Mouse (Mus musculus): ENCODE measurements around the gene Stum.

Gene Stum

DNA sequence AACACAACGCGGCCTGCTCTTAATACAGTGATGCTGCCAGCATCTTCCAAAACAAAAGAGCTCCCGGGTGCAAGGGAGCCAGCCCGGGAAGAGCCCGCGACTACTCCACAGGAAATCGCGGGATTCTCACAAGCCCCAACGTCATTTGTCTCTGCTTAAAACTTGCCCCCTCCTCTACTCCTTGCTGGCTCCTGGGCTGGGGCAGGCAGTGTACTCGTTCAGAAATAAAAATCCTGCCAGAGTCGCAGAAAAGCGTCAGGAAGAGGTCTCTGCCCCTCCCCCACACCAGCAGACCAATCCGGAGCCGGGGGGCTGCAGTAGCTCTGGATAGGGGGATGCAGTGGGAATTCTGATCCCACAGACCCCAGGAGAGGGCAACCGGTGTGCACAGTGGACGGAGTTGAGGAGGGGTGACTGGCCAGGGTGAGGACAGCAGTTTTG is 50.2 kb downstream of the Stum start:
- DNase-seq (ENCODE audit: extremely low read depth, low read depth, low spot score) = no peak

GRCm38 (mm10) chr1:180431833-180432232 is 51.5 kb downstream of the Stum start:
- no peak for DNase-seq (ENCODE audit: extremely low read depth, low read depth, low spot score)

DNA sequence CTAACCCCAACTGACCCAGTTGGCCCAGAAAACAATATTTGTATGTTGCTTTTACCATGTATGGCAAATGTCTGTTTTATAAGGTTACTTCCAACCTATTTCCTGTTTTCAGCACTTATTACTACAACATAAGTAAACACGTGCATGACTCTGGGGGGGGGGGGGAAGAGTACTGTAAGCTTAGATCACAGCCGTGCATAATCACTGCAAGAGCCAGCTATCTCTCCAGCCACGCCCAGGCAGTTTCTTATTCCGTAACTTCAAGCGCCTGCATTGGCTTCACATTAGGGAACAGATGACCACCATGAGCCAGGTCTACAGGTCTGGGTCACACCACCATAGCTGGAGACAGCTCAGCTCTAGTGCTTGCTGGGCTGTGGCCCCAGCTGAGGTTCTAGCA is 53.5 kb downstream of the Stum start:
- DNase-seq (ENCODE audit: extremely low read depth, low read depth, low spot score) = no peak

- DNase-seq (ENCODE audit: extremely low read depth, low read depth, low spot score) = no peak
These were observed 54.4 kb downstream of the Stum start for GRCm38 (mm10) chr1:180428871-180429270.

- no peak for DNase-seq (ENCODE audit: extremely low read depth, low read depth, low spot score)
These were observed 55.1 kb downstream of the Stum start for GRCm38 (mm10) chr1:180428101-180428712.

- no peak for DNase-seq (ENCODE audit: extremely low read depth, low read depth, low spot score)
These were observed 55.6 kb downstream of the Stum start for GRCm38 (mm10) chr1:180427685-180428084.

GRCm38 (mm10) chr1:180426405-180426804 is 56.9 kb downstream of the Stum start:
- no peak for DNase-seq (ENCODE audit: extremely low read depth, low read depth, low spot score)

DNA sequence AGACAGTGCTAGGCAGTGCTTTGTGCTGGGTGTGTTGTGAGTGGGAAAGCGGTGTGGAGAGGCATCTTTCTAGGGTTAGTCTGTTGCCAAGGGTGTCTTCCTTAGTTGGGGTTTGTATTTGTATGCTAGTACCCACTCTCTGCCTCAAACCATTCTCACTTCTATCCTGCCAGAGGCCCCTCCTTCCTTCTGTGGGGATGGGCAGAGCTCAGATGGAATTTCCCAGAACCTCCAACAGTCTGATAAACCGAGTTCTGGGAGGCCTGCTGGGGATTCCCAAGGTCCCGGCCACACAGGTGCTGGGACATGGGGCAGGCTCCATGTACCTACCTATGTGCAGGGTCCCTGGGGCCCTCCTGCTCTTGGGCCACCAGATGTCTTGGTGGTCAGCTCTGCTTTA is 59.4 kb downstream of the Stum start:
- no peak for DNase-seq (ENCODE audit: extremely low read depth, low read depth, low spot score)

DNA sequence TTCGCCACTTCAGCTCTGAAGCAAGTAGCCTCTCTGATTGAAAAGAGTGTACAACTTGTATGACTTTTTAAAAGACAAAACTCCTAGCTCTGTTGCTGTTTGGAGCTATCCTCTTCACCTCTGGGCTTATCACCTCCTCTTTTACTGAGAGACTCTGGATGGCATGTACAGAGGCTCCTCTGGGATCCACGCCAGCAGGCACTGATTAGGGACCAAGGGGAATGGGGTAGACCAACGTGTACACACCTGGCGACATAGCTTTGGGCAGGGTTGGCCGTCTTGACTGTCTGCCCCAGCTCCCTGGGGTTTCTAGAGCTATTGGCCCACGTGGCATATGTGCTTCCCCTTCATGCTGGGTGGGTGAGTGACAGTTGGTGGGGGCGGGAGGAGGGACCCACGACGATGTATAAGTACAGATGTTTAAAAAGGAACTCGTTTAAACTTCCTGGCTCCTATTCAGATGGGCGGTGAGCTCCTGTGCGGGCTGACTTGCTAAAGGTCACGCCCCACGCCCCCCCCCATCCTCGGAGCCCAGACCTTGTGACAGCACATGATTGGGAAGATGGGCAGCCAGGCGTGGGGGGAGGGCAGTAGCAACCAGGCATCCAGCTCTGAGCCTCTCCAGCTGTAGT is 60.2 kb downstream of the Stum start:
- no peak for DNase-seq (ENCODE audit: extremely low read depth, low read depth, low spot score)

- no peak for DNase-seq (ENCODE audit: extremely low read depth, low read depth, low spot score)
These were observed 61.1 kb downstream of the Stum start for GRCm38 (mm10) chr1:180422076-180422828.

GRCm38 (mm10) chr1:180421165-180421909 is 62.0 kb downstream of the Stum start:
- no peak for DNase-seq (ENCODE audit: extremely low read depth, low read depth, low spot score)

GRCm38 (mm10) chr1:180420496-180421164 is 62.7 kb downstream of the Stum start:
- DNase-seq (ENCODE audit: extremely low read depth, low read depth, low spot score) = no peak

- DNase-seq (ENCODE audit: extremely low read depth, low read depth, low spot score) = no peak
These were observed 64.2 kb downstream of the Stum start for GRCm38 (mm10) chr1:180419059-180419458.

DNA sequence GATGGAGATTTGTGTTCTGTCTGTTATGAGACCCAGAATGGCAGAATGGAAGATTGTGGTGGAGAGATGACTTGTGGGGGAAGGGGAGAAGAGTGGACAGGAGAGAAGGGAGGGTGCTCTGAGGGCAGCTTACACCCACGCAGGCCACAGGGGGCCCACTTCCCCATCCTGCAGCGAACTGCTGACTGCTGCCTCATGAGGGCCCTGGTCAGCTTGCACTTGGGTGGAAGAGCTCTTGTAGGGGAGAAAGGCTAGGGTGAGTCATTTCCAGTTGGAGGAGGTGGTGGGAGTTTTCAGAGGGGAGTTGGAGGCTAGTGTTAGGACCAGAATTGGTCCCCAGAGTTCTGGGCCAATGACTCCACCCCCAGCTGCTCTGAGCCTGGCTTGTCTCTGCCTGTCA is 66.2 kb downstream of the Stum start:
- no peak for DNase-seq (ENCODE audit: extremely low read depth, low read depth, low spot score)

DNA sequence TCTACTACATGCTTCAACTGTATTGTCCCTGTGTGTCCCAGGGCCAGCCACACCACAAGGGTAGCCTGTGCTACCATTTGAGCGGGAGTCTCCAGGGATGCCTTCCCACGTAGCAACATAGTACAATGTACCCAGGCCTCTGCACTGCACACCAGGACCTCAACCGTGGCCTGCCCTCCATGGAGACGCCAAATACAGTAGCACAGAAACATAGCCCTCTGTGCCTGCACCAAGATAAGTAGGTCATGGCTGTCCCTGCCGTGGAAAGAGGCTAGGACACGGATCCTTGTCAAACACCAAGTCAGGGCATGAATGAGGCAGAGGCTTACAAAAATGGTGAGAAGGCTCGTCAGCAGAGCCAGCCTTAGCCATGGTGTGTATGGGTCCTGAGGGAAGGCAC is 67.5 kb downstream of the Stum start:
- no peak for DNase-seq (ENCODE audit: extremely low read depth, low read depth, low spot score)

DNA sequence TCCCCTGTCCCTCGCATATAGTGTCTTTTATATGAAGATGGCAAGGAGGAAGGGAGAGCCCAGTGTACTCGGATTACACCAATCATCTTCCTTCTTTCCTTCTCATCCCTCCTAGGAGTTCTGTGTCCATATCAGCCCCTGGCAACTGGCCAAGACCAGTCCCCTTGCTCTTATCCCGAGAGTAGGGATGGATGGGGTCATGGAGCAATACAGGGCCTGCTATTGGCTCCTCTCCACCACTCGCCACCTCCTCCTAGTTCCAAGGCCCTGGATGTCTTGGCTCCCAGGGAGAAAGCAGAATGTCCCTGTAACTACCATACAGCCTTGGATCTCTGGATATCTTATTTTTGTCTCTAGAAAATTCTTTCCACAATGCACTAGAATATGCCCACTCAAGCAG is 68.2 kb downstream of the Stum start:
- no peak for DNase-seq (ENCODE audit: extremely low read depth, low read depth, low spot score)

DNA sequence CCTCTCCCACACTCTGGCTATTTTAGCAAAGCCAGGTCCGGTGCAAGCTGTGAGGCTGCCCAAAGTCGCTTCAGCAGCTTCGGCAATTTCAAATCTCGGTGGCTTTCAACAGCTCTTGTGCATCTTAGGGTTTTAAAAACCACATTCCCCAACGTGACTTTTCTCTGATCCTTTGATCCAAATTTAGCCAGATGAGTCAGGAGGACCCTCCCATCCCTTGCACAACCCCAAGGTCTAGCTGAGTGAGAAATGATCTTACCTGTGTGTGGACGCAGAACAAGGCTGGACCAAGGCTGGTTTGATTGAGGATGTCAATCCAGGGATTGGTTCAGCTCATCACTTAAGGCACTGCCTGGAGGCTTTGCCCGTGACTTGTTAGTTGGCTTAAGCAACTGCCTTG is 73.0 kb downstream of the Stum start:
- no peak for DNase-seq (ENCODE audit: extremely low read depth, low read depth, low spot score)

- no peak for DNase-seq (ENCODE audit: extremely low read depth, low read depth, low spot score)
These were observed 73.5 kb downstream of the Stum start for GRCm38 (mm10) chr1:180409771-180410170.

- no peak for DNase-seq (ENCODE audit: extremely low read depth, low read depth, low spot score)
These were observed 74.5 kb downstream of the Stum start for GRCm38 (mm10) chr1:180408832-180409231.

DNA sequence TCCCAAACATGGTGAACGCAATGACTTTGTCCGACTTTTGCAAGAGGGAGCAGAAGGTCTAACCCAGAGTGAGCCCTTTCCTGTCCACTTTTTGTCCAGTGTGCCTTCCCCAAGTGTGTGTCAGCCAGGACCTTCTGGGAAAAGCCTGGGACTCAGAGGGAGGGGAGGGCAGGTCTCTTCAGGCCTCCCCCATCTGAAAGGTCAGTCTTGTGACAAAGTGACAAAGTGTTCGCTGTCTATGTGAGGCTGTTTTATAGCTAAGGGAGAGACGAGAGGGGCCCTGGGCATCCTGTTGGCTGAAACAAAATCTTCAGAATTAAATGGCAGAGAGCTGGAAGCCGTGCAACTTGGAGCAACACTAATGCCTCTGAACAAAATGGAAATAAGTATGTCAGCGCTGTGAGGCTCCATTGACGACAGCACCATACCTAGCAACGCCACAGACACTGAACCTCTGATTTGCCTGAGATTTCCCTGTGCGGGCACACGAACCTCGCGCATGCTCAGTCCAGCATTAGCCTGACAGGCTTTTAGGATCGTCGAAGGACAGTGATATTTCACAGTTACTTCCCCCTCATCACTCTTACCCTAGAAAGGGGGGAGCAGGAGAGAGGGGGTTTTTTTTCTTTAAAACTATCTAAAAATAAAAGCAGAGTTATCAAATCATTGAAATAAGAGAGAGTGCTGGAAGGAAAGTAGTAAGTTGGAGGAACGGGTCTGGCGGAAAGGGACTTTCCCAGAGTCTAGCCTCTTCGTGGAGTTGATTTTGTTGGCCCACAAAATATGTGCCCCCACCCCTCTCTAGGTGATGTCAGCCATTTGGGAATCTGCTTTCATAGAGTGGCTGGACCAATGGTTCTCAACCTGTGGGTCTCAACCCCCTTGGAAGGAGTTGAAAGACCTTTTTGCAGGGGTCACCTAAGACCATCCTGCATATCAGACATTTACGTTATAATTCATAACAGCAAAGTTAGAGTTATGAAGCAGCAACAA is 75.3 kb downstream of the Stum start:
- DNase-seq (ENCODE audit: extremely low read depth, low read depth, low spot score) = no peak
